Mouse (Mus musculus): ENCODE measurements around the gene Zfp780b.

DNA sequence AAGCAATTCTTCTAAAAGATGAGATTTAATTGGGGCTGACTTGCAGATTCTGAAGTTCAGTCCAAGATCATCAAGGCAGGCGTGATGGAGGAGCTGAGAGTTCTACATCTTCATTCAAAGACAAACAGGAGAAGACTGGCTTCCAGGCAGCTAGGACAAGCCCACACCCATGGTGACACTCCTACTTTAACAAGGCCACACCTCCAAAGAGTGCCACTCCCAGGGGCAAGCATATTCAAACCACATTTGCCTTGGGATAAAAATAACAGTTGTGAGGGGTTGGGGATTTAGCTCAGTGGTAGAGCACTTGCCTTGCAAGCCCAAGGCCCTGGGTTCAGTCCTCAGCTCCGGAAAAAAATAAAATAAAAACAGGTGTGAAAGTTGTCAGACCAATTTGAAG, 3.2 kb upstream of the Zfp780b start:
- TF ChIP-seq CTCF (IDR thresholded peaks at IDR 0.05 in 2 of 3, conservative IDR thresholded peaks at IDR 0.05 in 1 of 3; ENCODE audit: control insufficient read depth in 1 of 3, insufficient read depth in 1 of 3, low read depth in 2 of 3, low read length in 3 of 3, poor library complexity in 1 of 3, severe bottlenecking in 1 of 3) (no peak), SIN3A (IDR thresholded peaks at IDR 0.05; ENCODE audit: low read length) (no peak), JUND (IDR thresholded peaks at IDR 0.05; ENCODE audit: low read depth, low read length) (no peak), POLR2A (IDR thresholded peaks at IDR 0.05; ENCODE audit: control insufficient read depth in 1 of 2, insufficient read depth in 1 of 2, low read depth in 1 of 2, low read length in 2 of 2, poor library complexity in 1 of 2) (no peak), MXI1 (IDR thresholded peaks at IDR 0.05; ENCODE audit: low read depth, low read length) (no peak), EP300 (IDR thresholded peaks at IDR 0.05; ENCODE audit: low read depth in 1 of 2, low read length in 2 of 2) (no peak), MEF2A (IDR thresholded peaks at IDR 0.05; ENCODE audit: extremely low read depth, insufficient replicate concordance, low read depth, low read length, poor library complexity, severe bottlenecking) (no peak), HCFC1 (IDR thresholded peaks at IDR 0.05; ENCODE audit: low read depth, low read length) (no peak), POLR2AphosphoS2 (IDR thresholded peaks at IDR 0.05; ENCODE audit: low read length) (no peak), MYC (IDR thresholded peaks at IDR 0.05; ENCODE audit: low read depth, low read length) (no peak), NELFE (IDR thresholded peaks at IDR 0.05; ENCODE audit: low read depth, low read length) (no peak)
